Comparison of ENCODE assay signal across 8 mouse cellular contexts in the genomic region with DNA sequence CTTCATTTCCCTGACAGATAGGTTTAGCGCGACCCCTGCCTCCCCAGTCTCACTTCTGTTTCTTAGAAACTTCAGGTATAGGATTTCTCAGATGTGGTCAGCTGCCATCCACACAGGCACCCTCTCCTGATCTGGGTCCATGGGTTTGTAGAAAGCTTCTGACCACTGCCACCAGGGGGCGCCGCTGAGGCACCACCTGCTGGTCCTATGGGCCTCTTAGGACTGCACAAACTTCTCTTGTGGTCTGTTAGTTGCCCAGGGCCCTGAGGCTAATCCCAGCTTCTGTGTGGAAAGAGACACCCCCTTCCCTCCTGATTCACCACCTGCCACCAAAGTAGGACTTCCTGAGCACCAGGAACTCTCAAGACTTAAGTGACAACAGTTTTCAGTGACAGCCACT. TPM values are rescaled to one million over a fixed set of nuclear protein-coding genes. Genes with fewer than 3 reads are reported as not detected.
A peak's percentile ranks its signal among the peaks of the same experiment; 100 is the strongest.
DNase-seq lines count a peak whose midpoint lies in the region; ATAC-seq and TF ChIP-seq lines count a peak whose summit lies in the region.

No protein-coding gene starts in this region.

- no peak for ATAC-seq in intestine, postnatal 0 days
- ATAC-seq in intestine, embryonic 15.5 days = no peak
- ATAC-seq in cerebellum, adult (ENCODE audit: insufficient number of reproducible peaks, low FRiP score, low TSS enrichment) = no peak

- H3K27me3 ChIP-seq in intestine, postnatal 0 days (replicated peaks; ENCODE audit: control insufficient read depth, insufficient read depth, low read length) = no peaks in the 10 kb centered on the region
- H3K27me3 ChIP-seq in intestine, embryonic 15.5 days (replicated peaks) = no peaks in the 10 kb centered on the region
- no peaks in the 10 kb centered on the region for H3K27me3 ChIP-seq in liver, adult 2 months (ENCODE audit: control insufficient read depth, insufficient read depth, low read length)

- peaks cover 3% of the 10 kb centered on the region; the same call in 1 of the 2 replicates for H3K36me3 ChIP-seq in intestine, postnatal 0 days (ENCODE audit: control insufficient read depth, insufficient read depth)
- H3K36me3 ChIP-seq in intestine, embryonic 15.5 days = peaks cover 32% of the 10 kb centered on the region
- H3K36me3 ChIP-seq in liver, adult 2 months (ENCODE audit: control insufficient read depth, insufficient read depth, low read length) = 0 out of 2 replicates have a peak, but pooled peaks cover under 1% of the 10 kb centered on the region

- 58% methylated on average over 4 of the region's 4 CpGs for WGBS in intestine, postnatal 0 days
- WGBS in intestine, embryonic 15.5 days = 57% methylated on average over 4 of the region's 4 CpGs
- 52% methylated on average over 4 of the region's 4 CpGs for WGBS in liver, adult 2 months

- TF ChIP-seq CTCF in intestine, postnatal 0 days (IDR thresholded peaks at IDR 0.05; ENCODE audit: low read depth) = peak; percentile 82
- peak; percentile 87 for TF ChIP-seq CTCF in liver, adult 2 months (IDR thresholded peaks at IDR 0.05; ENCODE audit: low read depth, low read length)

- H3K9me3 ChIP-seq in intestine, postnatal 0 days (ENCODE audit: control insufficient read depth) = 0 out of 2 replicates have a peak, but pooled peaks cover 5% of the 10 kb centered on the region
- peaks cover 10% of the 10 kb centered on the region for H3K9me3 ChIP-seq in intestine, embryonic 15.5 days

- H3K27ac ChIP-seq in intestine, postnatal 0 days (ENCODE audit: low read depth, low read length) = no peak overlapping the region
- no peak overlapping the region for H3K27ac ChIP-seq in intestine, embryonic 15.5 days
- H3K27ac ChIP-seq in liver, adult 2 months (replicated peaks; ENCODE audit: insufficient read depth, low read depth, low read length) = no peak overlapping the region

- H3K4me1 ChIP-seq in intestine, postnatal 0 days (replicated peaks; ENCODE audit: control insufficient read depth, insufficient read depth, low read length) = no peaks in the 10 kb centered on the region
- H3K4me1 ChIP-seq in intestine, embryonic 15.5 days (replicated peaks) = no peaks in the 10 kb centered on the region
- no peaks in the 10 kb centered on the region for H3K4me1 ChIP-seq in liver, adult 2 months (ENCODE audit: control insufficient read depth, insufficient read depth, low read length)

- H3K4me2 ChIP-seq in intestine, postnatal 0 days (replicated peaks; ENCODE audit: low read depth) = no peak overlapping the region
- no peak overlapping the region for H3K4me2 ChIP-seq in intestine, embryonic 15.5 days (replicated peaks)

- H3K79me2 ChIP-seq in liver, adult 2 months (ENCODE audit: control insufficient read depth, insufficient read depth, low read length) = no peaks in the 10 kb centered on the region

- no peak for TF ChIP-seq POLR2A in liver, adult 2 months (IDR thresholded peaks at IDR 0.05; ENCODE audit: extremely low read depth, insufficient read depth, low read length)

- peak; percentile 40 for DNase-seq in adrenal gland, adult 2 months
- peak; percentile 10 for DNase-seq in liver, adult 2 months (ENCODE audit: extremely low read depth, low read depth, low spot score)
- DNase-seq in spleen, postnatal 36 days (ENCODE audit: low spot score in 2 of 2) = peak; percentile 44 to 55
- DNase-seq in right cerebral cortex, adult 2 months (ENCODE audit: low spot score in 2 of 2) = no peak
- no peak for DNase-seq in cerebellum, postnatal 4 days (ENCODE audit: low spot score in 2 of 2)

- H3K9ac ChIP-seq in intestine, postnatal 0 days (ENCODE audit: low read depth, low read length) = no peak overlapping the region
- no peak overlapping the region for H3K9ac ChIP-seq in intestine, embryonic 15.5 days
- H3K9ac ChIP-seq in liver, adult 2 months (ENCODE audit: low read depth, low read length) = no peak overlapping the region

- no peak overlapping the region for H3K4me3 ChIP-seq in intestine, postnatal 0 days (ENCODE audit: low read depth, low read length)
- no peak overlapping the region for H3K4me3 ChIP-seq in intestine, embryonic 15.5 days (replicated peaks)
- H3K4me3 ChIP-seq in liver, adult 2 months (ENCODE audit: insufficient read depth, low read depth, low read length) = no peak overlapping the region

RNA-seq across cellular contexts. Expression of gene Zscan20, which starts 30.7 kb away (rescaled TPM):
- polyA plus RNA-seq in intestine, postnatal 0 days (2015; fragmentation: Nextera tagmentation; extraction: Ambion mirVana) = 0.87 and 1.0 TPM in 2 replicates
- polyA plus RNA-seq in intestine, embryonic 15.5 days (2015; fragmentation: Nextera tagmentation; extraction: Ambion mirVana) = 2.5 and 3.5 TPM in 2 replicates
- 1 to 10 TPM; 3.9 to 5.1 TPM for total RNA-seq in adrenal gland, adult 2 months (2021)
- polyA plus RNA-seq in adrenal gland, adult 2 months (2012; rRNA removed) = 1.4 and 1.6 TPM in 2 replicates
- 1.4 and 1.7 TPM in 2 replicates for total RNA-seq in liver, adult 2 months (2014; rRNA removed)
- 1.0 and 1.2 TPM in 2 replicates for polyA plus RNA-seq in liver, adult 2 months (2012; rRNA removed)

RNA-seq across cellular contexts. Expression of gene Tlr12, which starts 39.2 kb away (rescaled TPM):
- 2.1 and 2.5 TPM in 2 replicates for polyA plus RNA-seq in intestine, postnatal 0 days (2015; fragmentation: Nextera tagmentation; extraction: Ambion mirVana)
- 2.2 and 2.4 TPM in 2 replicates for polyA plus RNA-seq in intestine, embryonic 15.5 days (2015; fragmentation: Nextera tagmentation; extraction: Ambion mirVana)
- 1 to 10 TPM in 1 of 2 experiments, under 1 TPM in 1; 0.46 to 1.0 TPM for total RNA-seq in adrenal gland, adult 2 months (2021)
- polyA plus RNA-seq in adrenal gland, adult 2 months (2012; rRNA removed) = 0.97 and 1.5 TPM in 2 replicates
- total RNA-seq in liver, adult 2 months (2014; rRNA removed) = 4.2 and 4.9 TPM in 2 replicates
- polyA plus RNA-seq in liver, adult 2 months (2012; rRNA removed) = 3.1 and 5.5 TPM in 2 replicates

Comparison
In these comparisons a context has a peak if more than half of its experiments do, and no peak if none do; other contexts are left out.
1. DNase-seq: peak in adrenal gland, adult 2 months (single experiment), liver, adult 2 months (single experiment) and spleen, postnatal 36 days (2 of 2); none in right cerebral cortex, adult 2 months (0 of 2) and cerebellum, postnatal 4 days (0 of 2).